Mouse (Mus musculus): ENCODE results near the gene Hist1h2bj.
A peak's percentile ranks its signal among the peaks of the same experiment; 100 is the strongest.
"Not testable (repeated sequence)": the region's sequence is repeated elsewhere in the genome, so short reads cannot be mapped to it uniquely, and the experiment has no call there.

Gene Hist1h2bj

DNA sequence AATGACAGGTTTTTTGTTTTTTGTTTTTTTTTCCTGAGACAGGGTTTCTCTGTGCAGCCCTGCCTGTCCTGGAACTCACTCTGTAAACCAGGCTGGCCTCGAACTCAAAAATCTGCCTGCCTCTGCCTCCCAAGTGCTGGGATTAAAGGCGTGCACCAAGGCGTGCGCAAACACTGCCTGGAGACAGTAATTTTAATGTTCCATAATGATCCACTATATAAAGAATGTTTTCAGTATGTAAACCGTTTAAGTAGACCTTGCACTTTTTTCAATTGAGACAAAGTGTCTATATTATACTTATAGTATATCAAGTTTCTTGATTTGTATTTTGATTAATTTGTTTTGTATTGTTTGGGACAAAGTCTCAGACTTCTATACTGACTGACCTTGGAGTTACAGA is 3.6 kb upstream of the Hist1h2bj start:
- DNase-seq (ENCODE audit: low read depth in 2 of 2, low spot score in 2 of 2) = no peak

DNA sequence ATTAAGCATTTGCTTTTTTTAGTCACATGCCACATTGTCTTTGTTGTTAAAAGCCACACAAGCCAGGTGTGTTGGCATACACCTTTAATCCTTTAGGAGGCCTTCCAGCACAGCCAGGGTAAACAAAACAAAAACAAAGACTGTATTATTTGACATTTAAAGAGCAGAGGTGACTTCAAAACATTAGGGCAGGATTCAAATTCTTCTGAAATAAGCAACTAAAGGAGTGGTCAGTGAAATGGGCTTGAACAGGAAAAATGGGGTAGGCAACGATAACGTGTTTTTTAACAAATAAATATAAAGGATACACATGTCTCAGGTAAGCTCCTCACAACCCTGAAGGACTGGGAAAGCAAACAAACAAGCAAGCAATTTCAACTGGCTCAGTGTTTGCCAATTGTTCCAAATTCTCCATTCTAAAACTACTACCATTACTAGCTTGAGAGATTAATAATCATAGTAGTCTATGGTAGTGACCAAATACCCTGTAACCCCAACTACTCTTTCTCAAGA is 3.0 kb upstream of the Hist1h2bj start:
- no peak for DNase-seq (ENCODE audit: low read depth in 2 of 2, low spot score in 2 of 2)

DNA sequence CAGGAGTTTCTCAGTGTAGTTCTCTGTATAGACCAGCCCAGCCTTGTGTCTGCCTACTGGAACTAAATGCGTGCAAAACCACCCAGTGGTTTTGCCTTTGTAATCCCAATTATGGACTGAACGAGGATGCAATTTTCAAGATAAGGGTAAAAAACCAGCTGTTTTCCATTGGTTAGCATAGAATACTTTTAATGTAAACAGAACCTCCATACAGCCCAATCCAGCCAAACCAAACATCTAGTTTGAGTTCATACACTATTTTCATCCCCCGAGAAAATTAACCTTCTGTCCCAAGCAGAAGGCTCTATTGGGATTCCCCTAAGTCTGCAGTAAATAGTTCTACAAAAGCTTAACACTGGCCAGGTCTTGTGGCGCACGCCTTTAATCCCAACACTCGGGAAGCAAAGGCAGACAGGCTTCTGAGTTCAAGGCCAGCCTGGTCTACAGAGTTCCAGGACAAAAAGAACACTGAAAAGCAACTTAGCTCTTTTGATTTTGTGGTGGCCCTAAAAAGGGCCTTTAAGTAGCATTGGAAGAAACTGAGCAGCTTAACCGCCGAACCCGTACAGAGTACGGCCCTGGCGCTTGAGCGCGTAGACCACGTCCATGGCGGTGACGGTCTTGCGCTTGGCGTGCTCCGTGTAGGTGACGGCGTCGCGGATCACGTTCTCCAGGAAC is 2.4 kb upstream of the Hist1h2bj start:
- no peak for DNase-seq (ENCODE audit: low read depth in 2 of 2, low spot score in 2 of 2)

DNA sequence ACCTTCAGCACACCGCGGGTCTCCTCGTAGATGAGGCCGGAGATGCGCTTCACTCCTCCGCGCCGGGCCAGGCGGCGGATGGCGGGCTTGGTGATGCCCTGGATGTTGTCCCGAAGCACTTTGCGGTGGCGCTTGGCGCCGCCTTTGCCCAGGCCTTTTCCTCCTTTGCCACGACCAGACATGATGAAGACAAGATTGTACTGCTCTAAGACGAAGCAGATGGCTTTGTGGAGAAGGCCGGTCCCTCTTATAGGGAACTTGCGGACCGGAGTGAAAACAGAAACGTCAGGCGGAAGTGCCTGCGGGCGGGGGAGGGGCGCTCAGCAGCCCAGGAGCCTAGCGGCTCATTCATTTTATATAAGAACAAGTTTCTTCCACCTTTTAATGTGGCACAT is 1.9 kb upstream of the Hist1h2bj start, which contains the start of gene Hist1h4i:
Gene Hist1h4i, minus strand, starts transcription at position 221 of the 395 bp plus-strand sequence.
- DNase-seq (ENCODE audit: low read depth in 2 of 2, low spot score in 2 of 2) = peak; percentile 79 to 85

DNA sequence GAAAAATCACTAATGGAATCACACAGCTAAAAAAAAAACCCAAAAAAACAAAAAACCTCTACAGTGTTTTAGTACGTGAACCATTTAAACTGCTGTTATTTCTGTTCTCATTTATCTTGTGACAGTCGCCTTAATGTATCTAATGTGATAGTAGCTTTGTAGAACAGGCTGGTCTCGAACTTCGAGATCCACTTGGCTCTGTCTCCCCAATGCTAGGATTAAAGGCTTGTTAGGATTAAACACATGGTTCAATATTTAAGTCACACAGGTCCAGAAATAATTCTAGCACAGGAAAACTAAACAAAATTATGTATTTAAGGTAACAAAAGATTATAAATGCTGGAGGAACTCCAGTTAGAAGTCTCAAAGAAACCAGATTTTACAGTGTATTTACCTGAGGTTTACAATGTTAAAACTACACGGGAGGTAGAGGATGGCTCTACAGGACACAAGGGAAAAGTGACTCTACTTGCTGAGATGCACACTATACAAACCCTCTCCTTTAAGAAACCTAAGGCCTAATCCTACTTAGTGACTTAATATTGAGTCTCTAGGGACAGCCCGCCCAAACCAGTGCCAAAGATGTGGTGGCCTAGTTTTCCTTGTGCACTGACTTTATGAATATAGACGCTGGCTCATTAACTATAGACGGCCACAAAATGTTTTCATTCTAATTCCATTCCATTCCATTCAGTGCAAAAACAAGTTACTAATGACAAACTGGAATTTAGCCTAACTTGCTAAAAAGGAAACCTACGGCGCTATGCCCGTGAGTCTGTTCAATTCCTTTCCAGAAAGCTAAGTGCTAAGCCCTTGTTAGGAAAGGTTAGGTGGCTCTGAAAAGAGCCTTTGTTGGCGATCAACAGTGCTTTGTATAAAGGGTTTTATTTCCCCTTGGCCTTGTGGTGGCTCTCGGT is 1.1 kb upstream of the Hist1h2bj start:
- no peak for DNase-seq (ENCODE audit: low read depth in 2 of 2, low spot score in 2 of 2)

DNA sequence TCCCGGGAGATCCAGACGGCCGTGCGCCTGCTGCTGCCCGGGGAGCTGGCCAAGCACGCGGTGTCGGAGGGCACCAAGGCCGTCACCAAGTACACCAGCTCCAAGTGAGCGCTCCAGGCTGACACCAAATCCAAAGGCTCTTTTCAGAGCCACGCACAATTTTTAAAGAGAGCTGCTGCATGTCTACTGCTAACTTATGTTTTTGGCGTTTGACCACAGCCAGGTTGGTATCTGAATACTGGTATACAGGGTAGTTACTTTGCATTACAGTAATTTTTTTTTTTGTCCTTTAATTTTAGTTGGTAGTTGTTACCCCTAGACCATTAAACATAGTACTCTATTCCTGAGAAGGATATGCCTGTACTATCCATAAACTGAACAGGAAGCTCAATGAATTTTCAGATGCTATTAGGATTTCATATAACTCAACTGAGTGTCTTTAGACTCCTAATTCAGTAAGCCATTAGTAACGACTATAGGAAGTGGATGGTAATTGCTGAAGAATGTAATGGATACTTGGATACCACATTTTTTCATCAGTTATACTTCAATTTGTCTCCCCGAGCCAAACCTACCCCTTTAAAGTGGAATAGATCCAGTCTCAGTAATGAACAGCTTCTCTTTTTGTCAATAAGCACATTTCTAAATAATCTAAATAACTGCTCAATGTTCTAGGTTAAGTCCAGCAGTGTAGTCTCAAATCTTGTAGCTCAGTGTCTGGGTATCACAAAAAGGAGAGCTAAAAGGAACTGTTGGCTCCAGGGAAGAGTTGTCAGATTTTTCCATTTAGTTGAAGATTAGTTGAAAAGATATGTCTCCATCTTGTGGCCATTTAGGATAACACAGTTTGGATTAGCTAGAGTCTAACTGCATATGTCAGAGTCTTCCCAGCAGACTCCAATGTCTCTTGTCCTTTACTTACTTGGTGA is 753 bp downstream of the Hist1h2bj start:
- no peak for DNase-seq (ENCODE audit: low read depth in 2 of 2, low spot score in 2 of 2)

DNA sequence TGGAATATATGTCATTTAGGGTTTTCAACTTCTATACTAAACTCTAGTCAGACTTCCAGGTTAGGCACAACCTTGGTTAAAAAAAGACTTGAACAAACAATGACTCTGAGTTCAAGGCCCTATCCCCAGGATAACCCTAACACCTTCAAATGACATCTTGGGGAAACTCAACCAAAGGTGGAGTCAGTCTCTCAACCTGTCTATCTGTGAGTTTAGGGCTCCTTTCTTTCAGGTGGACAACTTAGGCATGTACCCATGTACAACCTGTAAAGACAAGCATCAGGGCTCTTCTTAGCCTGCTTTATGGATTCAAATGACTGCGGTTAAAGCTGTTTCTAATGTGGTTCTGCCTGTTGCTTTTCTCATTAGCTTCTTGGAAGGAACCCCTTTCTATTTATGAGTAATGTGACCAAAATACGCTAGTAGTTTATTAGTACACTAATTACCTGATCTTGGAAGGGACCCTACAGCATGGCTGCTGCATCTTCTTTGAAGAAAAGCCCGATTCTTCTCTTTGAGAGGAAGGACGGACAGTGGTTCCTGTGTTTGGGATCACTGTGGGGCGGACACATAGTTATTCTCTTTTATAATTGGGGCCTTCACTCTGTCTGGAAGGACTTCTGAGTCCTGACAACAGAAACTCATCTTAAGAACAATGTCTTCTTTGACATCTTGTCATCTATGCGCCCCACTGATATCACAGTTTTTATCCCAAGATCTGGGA is 1.6 kb downstream of the Hist1h2bj start:
- DNase-seq (ENCODE audit: low read depth in 2 of 2, low spot score in 2 of 2) = no peak

DNA sequence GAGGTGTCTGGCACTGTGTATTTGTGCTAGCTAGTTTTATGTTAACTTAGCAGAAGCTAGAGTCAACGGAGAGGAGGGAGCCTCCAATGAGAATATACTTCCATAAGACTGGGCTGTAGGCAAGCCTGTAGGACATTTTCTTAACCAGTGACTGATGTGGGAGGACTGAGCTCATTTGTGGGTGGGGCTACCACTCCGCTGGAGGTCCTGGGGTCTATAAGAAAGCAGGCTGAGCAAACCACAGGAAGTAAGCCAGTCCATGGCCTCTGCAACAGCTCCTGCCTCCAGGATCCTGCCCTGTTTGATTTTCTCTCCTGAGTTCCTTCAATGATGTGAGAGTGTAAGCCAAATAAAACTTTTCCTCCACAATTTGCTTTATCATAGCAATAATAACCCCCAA is 2.3 kb downstream of the Hist1h2bj start:
- no peak for DNase-seq (ENCODE audit: low read depth in 2 of 2, low spot score in 2 of 2)

DNA sequence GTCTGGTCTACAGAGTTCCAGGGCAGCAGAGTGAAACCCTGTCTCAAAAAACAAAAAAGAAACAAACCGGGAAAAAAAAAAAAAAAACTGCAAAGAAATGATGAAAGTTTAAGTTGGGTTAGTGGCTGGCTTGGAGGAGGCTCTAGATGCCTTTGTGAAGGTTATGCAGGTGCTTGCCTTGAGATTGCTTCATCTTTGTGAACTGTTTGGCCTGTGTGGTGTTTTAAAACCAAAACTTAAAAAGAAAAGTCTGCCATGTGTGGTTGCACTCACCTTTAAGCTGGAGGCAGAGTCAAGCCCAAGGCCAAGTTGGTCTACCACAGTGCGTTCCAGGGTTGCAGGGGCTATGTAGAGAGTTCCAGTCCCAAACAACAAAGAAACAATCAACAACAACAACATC is 6.0 kb downstream of the Hist1h2bj start:
- no peak for DNase-seq (ENCODE audit: low read depth in 2 of 2, low spot score in 2 of 2)

DNA sequence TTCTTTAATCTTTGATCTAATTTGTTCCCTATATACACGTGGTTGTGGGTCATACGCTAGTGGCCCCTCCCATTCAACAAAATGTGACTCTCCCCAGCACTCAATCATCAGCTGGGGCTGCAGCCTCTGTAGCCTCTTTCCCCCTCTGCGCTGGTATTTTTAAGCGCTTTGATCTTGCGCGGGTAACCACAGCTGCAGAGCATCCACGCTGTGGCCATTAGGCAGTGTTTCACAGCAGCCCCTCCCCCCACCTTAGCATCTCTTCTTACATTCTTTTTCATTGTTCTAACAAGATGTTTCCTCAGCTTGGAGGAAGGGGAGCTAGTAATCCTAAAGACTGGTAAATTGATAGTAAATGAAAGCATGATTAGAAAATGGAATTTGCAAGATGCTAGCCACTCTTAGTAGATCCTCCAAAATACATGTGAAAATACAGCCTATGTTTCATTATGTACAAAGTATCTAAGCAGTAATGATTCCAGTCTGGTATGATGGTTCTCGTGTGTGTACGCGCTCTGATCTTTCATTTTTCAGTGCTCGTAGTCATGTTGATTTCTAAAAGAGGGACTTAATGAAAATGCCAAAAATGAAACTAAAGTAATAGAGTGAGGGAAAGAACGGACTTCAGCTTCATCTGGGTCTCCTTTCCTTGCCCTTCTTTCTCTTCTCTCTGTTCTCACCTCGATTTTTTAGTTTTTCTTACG is 6.9 kb downstream of the Hist1h2bj start:
- DNase-seq (ENCODE audit: low read depth in 2 of 2, low spot score in 2 of 2) = peak in 1 of 2 experiments; percentile 51

DNA sequence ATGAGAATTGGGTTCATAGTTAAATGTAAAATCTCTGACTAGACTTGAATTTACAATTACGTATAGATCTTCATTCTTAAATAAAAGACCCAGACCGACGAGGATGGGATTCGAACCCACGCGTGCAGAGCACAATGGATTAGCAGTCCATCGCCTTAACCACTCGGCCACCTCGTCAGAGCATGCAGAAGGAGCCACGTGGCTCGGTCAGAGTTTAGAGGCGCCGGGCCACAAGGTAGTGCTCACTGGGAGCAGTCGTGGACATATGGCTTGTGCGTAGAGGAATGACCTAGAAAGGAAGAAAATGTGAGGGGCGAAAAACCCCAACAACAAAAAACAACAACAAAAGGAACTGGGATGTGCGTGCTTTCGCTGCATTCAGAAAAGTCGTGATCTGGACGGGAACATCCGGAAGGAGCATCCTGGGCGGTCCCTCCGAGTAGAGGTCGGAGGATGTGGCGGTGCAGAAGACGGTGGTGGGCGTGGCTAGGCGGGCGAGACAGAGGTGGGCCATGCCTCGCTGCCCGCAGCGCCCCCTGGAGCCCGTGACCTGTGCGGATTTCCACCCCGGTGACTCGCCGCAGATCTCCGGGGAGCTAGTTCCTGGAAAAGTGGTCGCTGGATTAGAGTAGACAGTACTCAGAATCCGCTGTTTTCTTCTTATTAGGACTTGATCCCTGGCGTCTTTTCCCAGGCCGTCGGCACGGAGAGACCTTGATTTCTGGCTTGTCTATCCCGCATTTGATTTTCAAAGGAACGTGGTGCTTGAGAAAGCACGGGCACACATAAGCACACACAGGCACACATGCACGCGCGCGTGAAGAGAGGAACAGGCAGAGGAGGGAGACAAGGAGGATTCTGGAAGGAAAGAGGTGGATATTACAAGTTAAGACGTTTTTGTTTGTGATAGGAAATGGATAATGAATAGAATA is 7.8 kb downstream of the Hist1h2bj start:
- peak; percentile 75 to 84 for DNase-seq (ENCODE audit: low read depth in 2 of 2, low spot score in 2 of 2)

DNA sequence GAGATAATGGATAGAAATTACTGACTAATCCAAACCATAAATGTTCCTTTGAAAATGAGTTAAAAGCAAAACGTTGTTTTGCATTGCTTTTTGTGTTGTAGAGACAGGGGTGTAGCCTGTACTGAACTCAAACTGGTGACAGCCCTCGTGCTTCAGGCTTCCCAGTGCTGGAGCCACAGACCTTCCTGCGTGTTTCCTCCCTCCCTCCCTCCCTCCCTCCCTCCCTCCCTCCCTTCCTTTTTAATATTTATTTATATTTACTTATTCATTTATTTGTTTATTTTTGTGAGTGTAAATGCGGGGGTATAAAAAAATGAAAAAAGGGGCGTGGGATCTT is 8.5 kb downstream of the Hist1h2bj start:
- no peak for DNase-seq (ENCODE audit: low read depth in 2 of 2, low spot score in 2 of 2)

DNA sequence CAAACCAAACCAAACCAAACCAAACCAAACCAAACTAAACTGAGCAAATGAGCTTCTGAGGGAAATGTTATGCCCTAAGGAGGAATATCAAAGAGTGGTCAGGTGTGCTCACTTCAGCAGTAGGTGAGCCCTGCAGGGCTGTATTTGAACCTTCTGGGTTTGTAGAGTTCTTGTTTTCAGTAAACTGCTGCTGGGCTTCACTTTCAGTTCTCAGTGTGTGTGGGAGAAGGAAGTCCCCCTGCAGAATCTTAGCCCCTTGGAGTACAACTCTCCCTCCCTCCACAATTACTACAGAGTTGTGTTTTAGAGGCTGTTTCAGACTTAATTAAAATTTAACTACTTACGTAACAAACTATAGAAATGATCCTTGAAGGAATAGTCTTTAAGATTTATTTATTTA is 10.7 kb downstream of the Hist1h2bj start:
- no peak for DNase-seq (ENCODE audit: low read depth in 2 of 2, low spot score in 2 of 2)

DNA sequence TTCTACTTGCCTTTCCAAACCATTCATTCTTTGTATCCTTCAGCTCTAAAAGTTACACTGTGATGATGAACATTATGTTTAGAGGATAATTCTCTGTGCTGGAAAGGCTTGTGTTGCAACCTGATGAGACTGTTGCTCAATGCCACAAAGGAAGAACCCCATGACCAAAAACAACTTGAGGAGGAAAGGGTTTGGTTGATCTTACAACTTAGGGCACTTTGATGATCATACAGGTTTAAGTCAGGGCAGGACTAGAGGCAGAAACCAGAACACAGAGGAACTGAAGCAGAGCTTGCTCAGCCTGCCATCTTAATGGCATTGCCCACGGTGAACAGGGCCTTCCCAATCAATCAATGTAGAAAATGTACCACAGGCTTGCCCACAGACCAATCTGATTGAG is 18.4 kb downstream of the Hist1h2bj start:
- DNase-seq (ENCODE audit: low read depth in 2 of 2, low spot score in 2 of 2) = no peak

DNA sequence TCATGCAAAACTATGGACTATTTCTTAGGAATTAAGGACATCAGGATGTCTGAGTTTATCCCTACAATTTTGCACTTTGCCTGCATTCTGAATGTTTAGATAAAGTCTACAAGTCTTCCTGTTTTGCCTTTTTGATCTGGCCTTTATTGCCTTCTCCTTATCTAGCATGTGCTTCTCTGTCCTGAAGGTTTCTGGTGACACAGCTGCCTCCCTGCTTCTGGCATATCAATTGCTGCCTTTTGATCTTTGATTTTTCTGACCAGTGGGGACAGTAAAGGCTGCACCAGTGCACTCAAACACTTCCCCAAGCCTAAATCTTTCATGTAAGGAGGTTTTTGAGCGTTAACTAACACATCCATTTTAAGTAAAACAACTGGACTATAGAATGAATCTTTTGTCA is 20.5 kb downstream of the Hist1h2bj start:
- no peak for DNase-seq (ENCODE audit: low read depth in 2 of 2, low spot score in 2 of 2)

DNA sequence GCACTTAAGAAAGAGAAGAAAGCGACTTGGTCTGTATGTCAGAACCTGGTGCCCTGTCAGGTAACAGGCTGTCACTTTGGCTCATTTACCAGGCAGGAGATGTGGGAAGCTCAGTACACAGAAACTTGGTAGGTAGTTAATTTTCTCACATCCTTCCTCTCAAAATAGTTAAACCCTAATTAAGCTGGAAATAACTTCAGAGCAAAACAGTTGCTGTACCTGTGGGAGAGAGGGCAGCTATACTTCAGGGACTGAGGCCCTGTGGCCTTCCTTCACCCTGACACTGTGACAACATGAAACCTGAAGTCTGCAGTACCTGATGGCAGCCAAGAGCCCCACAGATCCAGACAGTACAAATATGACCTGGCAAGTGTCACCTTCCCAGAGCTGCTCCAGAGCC is 41.1 kb downstream of the Hist1h2bj start, which contains the start of gene Vmn1r188:
Gene Vmn1r188, plus strand, starts transcription at position 301 of the 400 bp plus-strand sequence.
- not testable (repeated sequence) for DNase-seq (ENCODE audit: low read depth in 2 of 2, low spot score in 2 of 2)
